Mouse (Mus musculus) kidney, embryonic 16.5 days (tissue): ENCODE results near the gene Arhgap18. TPM values are rescaled to one million over a fixed set of nuclear protein-coding genes. Genes with fewer than 3 reads are reported as not detected.
A peak's percentile ranks its signal among the peaks of the same experiment; 100 is the strongest.

ENCODE experiments used
- ATAC-seq: fragments of 200-750 bp; cut with Nextera tagmentation; 2 replicates; pipeline ENCODE4 v1.8.0; 2017; ENCODE audit warnings: moderate TSS enrichment; ENCODE audit not compliant: low FRiP score, low TSS enrichment
- H3K27ac ChIP-seq: fragments of 300-500 bp; sonication (generic); 2 replicates; pipeline ENCODE4 v1.5.1; 2014; ENCODE audit warnings: low read length
- H3K27me3 ChIP-seq: fragments of 300-500 bp; sonication (generic); 2 replicates; pipeline ENCODE4 v1.6.1; 2014; ENCODE audit warnings: low read length, control low read depth, mixed read lengths; ENCODE audit not compliant: insufficient read depth
- H3K36me3 ChIP-seq: fragments of 300-500 bp; sonication (generic); 2 replicates; pipeline ENCODE4 v1.6.1; 2014; ENCODE audit warnings: low read length, control low read depth, mixed read lengths; ENCODE audit not compliant: insufficient read depth
- H3K4me1 ChIP-seq: fragments of 300-500 bp; sonication (generic); 2 replicates; pipeline ENCODE4 v1.6.1; 2014; ENCODE audit warnings: low read length, control low read depth, mixed read lengths; ENCODE audit not compliant: insufficient read depth
- H3K4me2 ChIP-seq: fragments of 300-500 bp; sonication (generic); replicated peaks from 2 replicates; pipeline ENCODE4 v1.6.1; 2014; ENCODE audit warnings: low read depth, low read length
- H3K4me3 ChIP-seq: fragments of 300-500 bp; sonication (generic); 2 replicates; pipeline ENCODE4 v1.5.1; 2014; ENCODE audit warnings: mild to moderate bottlenecking, low read length
- H3K9ac ChIP-seq: fragments of 300-500 bp; sonication (generic); replicated peaks from 2 replicates; pipeline ENCODE4 v1.6.1; 2014; ENCODE audit warnings: low read length
- H3K9me3 ChIP-seq: fragments of 300-500 bp; sonication (generic); 2 replicates; pipeline ENCODE4 v1.6.1; 2016; ENCODE audit warnings: low read length, control low read depth
- WGBS: fragments of 180-500 bp; shearing (Covaris S2); extraction: QIAGEN DNeasy Blood & Tissue Kit; methylation state at CpG from one replicate; pipeline ENCODE4 v1.1.7; 2014; 5-methylcytosine and 5-hydroxymethylcytosine counted together
- polyA plus RNA-seq: library from polyadenylated mRNA; unstranded; fragments of >200 nt; fragmentation: Nextera tagmentation; extraction: Ambion mirVana; gene quantifications from 2 replicates; pipeline ENCODE4 v1.2.1, GENCODE M21; 2015

Gene Arhgap18
- polyA plus RNA-seq, 1 experiment from 2014 or later = 41.5 TPM

DNA sequence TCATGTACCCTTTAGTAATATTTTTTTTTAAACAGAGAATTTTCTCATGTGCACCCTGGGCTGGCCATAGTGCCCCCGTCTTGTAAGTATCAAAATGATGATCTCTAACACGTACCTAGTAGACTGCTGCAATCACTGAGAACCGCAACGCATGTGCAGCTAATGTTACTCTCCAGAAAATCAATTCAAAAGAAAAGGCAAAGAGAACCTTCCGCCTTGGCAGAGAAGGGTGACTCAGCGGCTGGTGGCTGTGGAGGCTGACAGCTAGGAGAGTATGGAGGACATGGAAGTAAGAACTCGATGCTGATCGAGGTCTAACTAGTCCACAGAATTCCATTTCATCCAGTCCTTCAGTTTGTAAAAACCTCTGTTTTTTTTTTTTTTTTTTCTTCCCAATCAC is 131.7 kb downstream of the Arhgap18 start:
- Histone ChIP-seq H3K27me3 (no peaks in the 10 kb centered on the region), H3K4me1 (no peaks in the 10 kb centered on the region)
- 87% methylated on average over 8 of the region's 8 CpGs for WGBS

DNA sequence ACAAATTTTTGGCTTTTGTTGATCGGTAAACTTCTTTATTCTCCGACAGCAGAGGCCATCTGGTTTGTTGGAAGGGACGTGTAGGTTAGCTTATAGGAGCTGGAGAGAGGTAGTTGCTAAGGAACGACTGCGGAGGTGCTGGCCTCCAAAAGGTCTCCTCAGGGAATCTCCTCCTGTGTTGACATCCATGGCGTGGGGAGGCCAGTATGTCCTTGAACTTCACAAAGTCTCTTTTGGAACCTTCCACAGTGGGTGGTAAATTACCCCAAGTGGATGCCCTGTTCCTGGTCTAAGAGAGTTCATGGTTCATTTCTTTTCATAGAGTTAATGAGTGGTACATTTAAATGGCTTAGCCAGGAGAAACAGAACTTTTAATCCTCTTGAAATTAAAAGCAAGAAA is 136.0 kb downstream of the Arhgap18 start:
- Histone ChIP-seq H3K27ac (no peak overlapping the region), H3K4me2 (no peak overlapping the region), H3K4me3 (no peak overlapping the region), H3K36me3 (0 out of 2 replicates have a peak, but pooled peaks cover 4% of the 10 kb centered on the region), H3K4me1 (no peaks in the 10 kb centered on the region), H3K9ac (no peak overlapping the region), H3K9me3 (no peaks in the 10 kb centered on the region), H3K27me3 (no peaks in the 10 kb centered on the region)
- no peak for ATAC-seq
- 51% methylated on average over 6 of the region's 6 CpGs for WGBS

More for the DNA sequence above, 131.7 kb downstream of the Arhgap18 start:
- H3K4me3 ChIP-seq = no peak overlapping the region
- peaks cover 7% of the 10 kb centered on the region; the same call in 1 of the 2 replicates for H3K36me3 ChIP-seq
- H3K27ac ChIP-seq = no peak overlapping the region
- no peak for ATAC-seq
- H3K9ac ChIP-seq = no peak overlapping the region
- H3K4me2 ChIP-seq = no peak overlapping the region
- H3K9me3 ChIP-seq = no peaks in the 10 kb centered on the region

- H3K27ac ChIP-seq = no peak overlapping the region
- H3K27me3 ChIP-seq = no peaks in the 10 kb centered on the region
- ATAC-seq = no peak
These were observed 136.5 kb downstream of the Arhgap18 start for GRCm38 (mm10) chr10:26889754-26890153.

DNA sequence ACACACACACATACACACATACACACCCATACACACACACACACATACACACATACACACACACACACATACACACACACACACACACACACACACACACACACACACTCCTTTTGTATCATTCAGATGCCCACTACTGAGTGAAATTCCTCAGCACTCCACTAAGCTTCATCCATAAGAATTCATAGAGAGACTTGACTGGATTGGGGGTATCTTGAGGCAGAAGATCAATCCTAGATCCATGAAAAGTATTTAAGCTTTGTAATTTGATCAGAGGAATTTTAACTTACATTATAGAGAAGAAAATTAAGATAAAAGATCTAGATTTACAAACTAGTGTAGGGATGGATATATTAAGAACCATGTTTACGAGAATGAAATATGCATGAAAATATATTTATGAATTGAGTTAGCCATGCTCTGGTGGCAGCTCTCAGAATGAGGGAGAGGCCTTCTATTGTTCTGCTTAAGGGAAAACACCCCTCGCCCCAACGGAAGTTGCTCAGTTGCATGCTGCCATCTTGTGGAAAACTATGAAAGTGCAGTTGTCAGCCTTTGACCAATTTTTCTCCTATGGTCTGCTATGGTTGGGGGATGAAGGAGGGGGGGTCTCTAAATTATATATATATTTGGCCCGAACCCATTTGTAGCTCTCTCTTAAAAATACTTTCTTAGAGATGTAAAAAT is 137.2 kb downstream of the Arhgap18 start:
- WGBS = 4% methylated on average over 4 of the region's 4 CpGs
- Histone ChIP-seq H3K4me1 (no peaks in the 10 kb centered on the region), H3K4me2 (no peak overlapping the region), H3K36me3 (0 out of 2 replicates have a peak, but pooled peaks cover 4% of the 10 kb centered on the region), H3K27ac (no peak overlapping the region), H3K9ac (no peak overlapping the region), H3K9me3 (no peaks in the 10 kb centered on the region), H3K4me3 (no peak overlapping the region), H3K27me3 (no peaks in the 10 kb centered on the region)
- ATAC-seq = peak; percentile 83

More at GRCm38 (mm10) chr10:26889754-26890153, 136.5 kb downstream of the Arhgap18 start:
- no peaks in the 10 kb centered on the region for H3K9me3 ChIP-seq
- H3K4me2 ChIP-seq = no peak overlapping the region
- no peak overlapping the region for H3K9ac ChIP-seq
- no peaks in the 10 kb centered on the region for H3K4me1 ChIP-seq
- H3K36me3 ChIP-seq = 0 out of 2 replicates have a peak, but pooled peaks cover 4% of the 10 kb centered on the region
- WGBS = 78% methylated on average over 2 of the region's 2 CpGs
- no peak overlapping the region for H3K4me3 ChIP-seq

DNA sequence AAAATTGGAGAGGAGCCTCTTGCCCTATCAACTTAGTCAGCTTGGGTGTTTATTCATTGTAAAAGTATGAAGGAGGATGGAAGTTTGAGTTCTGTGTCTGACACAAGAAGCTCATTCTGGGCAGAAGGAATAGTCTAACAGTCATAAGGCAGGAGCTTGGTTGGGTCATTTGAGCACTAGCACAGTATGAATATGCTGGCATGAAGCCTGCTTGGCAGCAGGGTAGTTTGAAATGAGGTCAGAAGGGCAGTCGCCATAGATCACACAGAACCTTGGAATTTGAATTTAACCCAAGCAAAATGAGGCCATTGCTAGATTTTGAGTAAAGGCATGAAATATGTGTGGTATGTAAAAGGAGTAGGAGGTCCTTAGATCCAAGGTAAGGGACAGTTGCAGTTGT is 139.9 kb downstream of the Arhgap18 start:
- WGBS = 84% methylated on average over 1 of the region's 1 CpGs
- Histone ChIP-seq H3K4me1 (no peaks in the 10 kb centered on the region), H3K27ac (no peak overlapping the region), H3K36me3 (no peaks in the 10 kb centered on the region), H3K4me2 (no peak overlapping the region), H3K4me3 (no peak overlapping the region), H3K9ac (no peak overlapping the region), H3K27me3 (no peaks in the 10 kb centered on the region), H3K9me3 (no peaks in the 10 kb centered on the region)
- no peak for ATAC-seq

DNA sequence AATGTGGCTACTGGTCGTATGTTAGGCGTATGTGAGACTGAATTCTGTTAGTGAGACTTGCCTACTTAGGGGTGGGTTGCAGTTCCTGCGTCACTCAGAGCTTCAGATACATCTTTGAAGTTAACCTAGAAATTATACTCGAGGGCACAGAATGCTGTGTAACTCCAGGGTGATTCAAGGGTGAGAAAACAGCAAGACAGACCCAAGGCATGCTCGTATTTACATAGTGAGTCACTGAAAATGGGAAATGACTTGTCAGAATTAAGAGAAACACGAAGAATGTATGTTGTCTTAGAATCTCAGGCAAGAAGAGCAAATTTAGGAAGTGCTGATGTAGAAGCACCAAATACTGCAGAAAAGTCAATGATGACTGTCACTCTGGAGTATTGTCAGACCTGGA is 142.5 kb downstream of the Arhgap18 start:
- Histone ChIP-seq H3K4me1 (no peaks in the 10 kb centered on the region), H3K9ac (no peak overlapping the region), H3K4me2 (no peak overlapping the region), H3K9me3 (no peaks in the 10 kb centered on the region), H3K4me3 (no peak overlapping the region), H3K27me3 (no peaks in the 10 kb centered on the region), H3K36me3 (0 out of 2 replicates have a peak, but pooled peaks cover 3% of the 10 kb centered on the region), H3K27ac (no peak overlapping the region)
- 67% methylated on average over 6 of the region's 6 CpGs for WGBS
- no peak for ATAC-seq

GRCm38 (mm10) chr10:26900426-26900825 is 147.2 kb downstream of the Arhgap18 start:
- Histone ChIP-seq H3K4me2 (no peak overlapping the region), H3K4me3 (no peak overlapping the region), H3K27me3 (no peaks in the 10 kb centered on the region), H3K36me3 (0 out of 2 replicates have a peak, but pooled peaks cover 3% of the 10 kb centered on the region), H3K9me3 (no peaks in the 10 kb centered on the region), H3K9ac (no peak overlapping the region), H3K4me1 (no peaks in the 10 kb centered on the region), H3K27ac (no peak overlapping the region)
- ATAC-seq = no peak
- WGBS = 73% methylated on average over 1 of the region's 1 CpGs

- H3K9me3 ChIP-seq = no peaks in the 10 kb centered on the region
- H3K27me3 ChIP-seq = no peaks in the 10 kb centered on the region
- 0 out of 2 replicates have a peak, but pooled peaks cover 7% of the 10 kb centered on the region for H3K36me3 ChIP-seq
- no peak for ATAC-seq
- H3K4me2 ChIP-seq = no peak overlapping the region
- H3K9ac ChIP-seq = no peak overlapping the region
- no peak overlapping the region for H3K4me3 ChIP-seq
- H3K4me1 ChIP-seq = no peaks in the 10 kb centered on the region
- no peak overlapping the region for H3K27ac ChIP-seq
- WGBS = 85% methylated on average over 1 of the region's 1 CpGs
These were observed 150.6 kb downstream of the Arhgap18 start for GRCm38 (mm10) chr10:26903781-26904180.

DNA sequence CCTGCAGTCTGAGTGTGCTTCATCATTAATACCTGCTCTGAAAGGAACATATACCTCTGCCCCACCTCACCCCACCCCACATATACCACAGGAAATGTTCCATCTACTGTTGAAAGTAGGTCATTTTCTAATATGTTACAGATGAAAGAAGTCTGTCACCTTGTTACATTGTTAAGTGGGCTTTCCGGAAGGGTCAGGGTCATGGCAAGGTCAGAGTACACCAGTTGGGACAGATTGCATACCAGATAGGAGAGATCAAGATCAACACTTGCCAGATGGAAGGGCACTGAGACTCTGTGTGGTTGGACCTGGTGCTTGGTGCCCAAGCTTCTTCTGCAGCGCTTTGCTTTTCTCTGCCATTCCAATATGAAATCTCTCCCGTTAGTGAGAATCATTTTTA is 158.0 kb downstream of the Arhgap18 start:
- H3K4me3 ChIP-seq = no peak overlapping the region
- H3K27ac ChIP-seq = no peak overlapping the region
- no peaks in the 10 kb centered on the region for H3K4me1 ChIP-seq
- ATAC-seq = no peak
- no peaks in the 10 kb centered on the region for H3K27me3 ChIP-seq
- H3K4me2 ChIP-seq = no peak overlapping the region
- no peaks in the 10 kb centered on the region for H3K9me3 ChIP-seq
- H3K36me3 ChIP-seq = 0 out of 2 replicates have a peak, but pooled peaks cover 4% of the 10 kb centered on the region
- 68% methylated on average over 3 of the region's 3 CpGs for WGBS
- no peak overlapping the region for H3K9ac ChIP-seq

- no peaks in the 10 kb centered on the region for H3K9me3 ChIP-seq
- no peaks in the 10 kb centered on the region; the same call in 1 of the 2 replicates for H3K36me3 ChIP-seq
- H3K4me1 ChIP-seq = no peaks in the 10 kb centered on the region
- H3K4me2 ChIP-seq = no peak overlapping the region
- no peaks in the 10 kb centered on the region for H3K27me3 ChIP-seq
- no peak overlapping the region for H3K4me3 ChIP-seq
- ATAC-seq = no peak
- WGBS = 68% methylated on average over 7 of the region's 7 CpGs
- no peak overlapping the region for H3K27ac ChIP-seq
- no peak overlapping the region for H3K9ac ChIP-seq
These were observed 159.0 kb downstream of the Arhgap18 start for GRCm38 (mm10) chr10:26912112-26912797.
